Comparison of ENCODE assay signal across 8 mouse cellular contexts in genomic region chrX:151017897-151018296, GRCm38 (mm10). TPM values are rescaled to one million over a fixed set of nuclear protein-coding genes. Genes with fewer than 3 reads are reported as not detected.
A peak's percentile ranks its signal among the peaks of the same experiment; 100 is the strongest.
DNase-seq lines count a peak whose midpoint lies in the region; ATAC-seq lines count a peak whose summit lies in the region.

No protein-coding gene starts in this region.

- H3K4me1 ChIP-seq in heart, embryonic 14.5 days (ENCODE audit: control insufficient read depth in 2 of 2, insufficient read depth in 2 of 2, low read length in 2 of 2): peaks cover 0 to 4% of the 10 kb centered on the region in 2 experiments; a peak in 2 of 4 replicates
- peaks cover 9% of the 10 kb centered on the region for H3K4me1 ChIP-seq in embryonic facial prominence, embryonic 10.5 days
- H3K4me1 ChIP-seq in limb, embryonic 11.5 days (ENCODE audit: control insufficient read depth, insufficient read depth, low read length): no peaks in the 10 kb centered on the region
- 0 out of 2 replicates have a peak, but pooled peaks cover 4% of the 10 kb centered on the region for H3K4me1 ChIP-seq in stomach, embryonic 16.5 days (ENCODE audit: control insufficient read depth, insufficient read depth, low read length)

- H3K9ac ChIP-seq in heart, embryonic 14.5 days (ENCODE audit: low read length): peak overlapping the region; percentile 62
- peak overlapping the region; percentile 24; the same call in 1 of the 2 replicates for H3K9ac ChIP-seq in limb, embryonic 11.5 days (ENCODE audit: low read length)
- peak overlapping the region; percentile 60 for H3K9ac ChIP-seq in stomach, embryonic 16.5 days (ENCODE audit: low read length)

- 3% methylated on average over 3 of the region's 3 CpGs for WGBS in heart, embryonic 14.5 days
- WGBS in embryonic facial prominence, embryonic 10.5 days: 12% methylated on average over 3 of the region's 3 CpGs
- WGBS in limb, embryonic 11.5 days: 13% methylated on average over 3 of the region's 3 CpGs
- WGBS in stomach, embryonic 16.5 days: 12% methylated on average over 3 of the region's 3 CpGs

- peaks cover 10% of the 10 kb centered on the region; the same call in 1 of the 2 replicates for H3K36me3 ChIP-seq in heart, embryonic 14.5 days (ENCODE audit: control insufficient read depth, insufficient read depth, low read length)
- H3K36me3 ChIP-seq in embryonic facial prominence, embryonic 10.5 days (replicated peaks): peaks cover 17% of the 10 kb centered on the region
- H3K36me3 ChIP-seq in limb, embryonic 11.5 days (ENCODE audit: control insufficient read depth, insufficient read depth, low read length): no peaks in the 10 kb centered on the region
- H3K36me3 ChIP-seq in stomach, embryonic 16.5 days (ENCODE audit: control insufficient read depth, insufficient read depth, low read length): no peaks in the 10 kb centered on the region

- no peaks in the 10 kb centered on the region for H3K9me3 ChIP-seq in heart, embryonic 14.5 days (ENCODE audit: control insufficient read depth, low read length)
- no peaks in the 10 kb centered on the region for H3K9me3 ChIP-seq in embryonic facial prominence, embryonic 10.5 days
- H3K9me3 ChIP-seq in limb, embryonic 11.5 days (ENCODE audit: control insufficient read depth, low read length): no peaks in the 10 kb centered on the region
- no peaks in the 10 kb centered on the region for H3K9me3 ChIP-seq in stomach, embryonic 16.5 days (replicated peaks; ENCODE audit: control insufficient read depth, low read length)

- peak overlapping the region; percentile 75 to 88 for H3K27ac ChIP-seq in heart, embryonic 14.5 days (replicated peaks in 1 of 2; ENCODE audit: control insufficient read depth in 1 of 2, insufficient read depth in 1 of 2, low read depth in 2 of 2, low read length in 2 of 2)
- H3K27ac ChIP-seq in embryonic facial prominence, embryonic 10.5 days (replicated peaks): peak overlapping the region; percentile 86
- H3K27ac ChIP-seq in limb, embryonic 11.5 days (replicated peaks; ENCODE audit: low read depth, low read length): peak overlapping the region; percentile 75
- peak overlapping the region; percentile 52; the same call in 1 of the 2 replicates for H3K27ac ChIP-seq in stomach, embryonic 16.5 days (ENCODE audit: low read length)

- H3K4me2 ChIP-seq in heart, embryonic 14.5 days (ENCODE audit: low read length): peak overlapping the region; percentile 63
- H3K4me2 ChIP-seq in limb, embryonic 11.5 days (ENCODE audit: low read depth, severe bottlenecking): peak overlapping the region; percentile 38
- H3K4me2 ChIP-seq in stomach, embryonic 16.5 days (ENCODE audit: low read depth, low read length): peak overlapping the region; percentile 51

- intact Hi-C loops in heart, postnatal 14 days (cut with DNase I): loop anchor here (2.0 kb wide), 1 partner anchor 79 kb away; the partner anchor contains the start of gene Tsr2

- no peaks in the 10 kb centered on the region for H3K27me3 ChIP-seq in heart, embryonic 14.5 days (ENCODE audit: control insufficient read depth, insufficient read depth, low read length)
- peaks cover 28% of the 10 kb centered on the region for H3K27me3 ChIP-seq in embryonic facial prominence, embryonic 10.5 days (replicated peaks; ENCODE audit: low read depth, poor library complexity, severe bottlenecking)
- no peaks in the 10 kb centered on the region for H3K27me3 ChIP-seq in limb, embryonic 11.5 days (ENCODE audit: control insufficient read depth, insufficient read depth, low read length)
- H3K27me3 ChIP-seq in stomach, embryonic 16.5 days (ENCODE audit: control insufficient read depth, insufficient read depth, low read length): no peaks in the 10 kb centered on the region; the same call in 1 of the 2 replicates

- ATAC-seq in heart, embryonic 14.5 days (ENCODE audit: insufficient number of reproducible peaks, insufficient read depth, low FRiP score, low read depth): no peak
- no peak for ATAC-seq in limb, embryonic 11.5 days (ENCODE audit: insufficient number of reproducible peaks, low FRiP score, low TSS enrichment, low read depth)
- ATAC-seq in stomach, embryonic 16.5 days (ENCODE audit: insufficient read depth, low FRiP score): no peak

- peak overlapping the region; percentile 50 to 65 for H3K4me3 ChIP-seq in heart, embryonic 14.5 days (ENCODE audit: control insufficient read depth in 1 of 2, insufficient read depth in 1 of 2, low read depth in 1 of 2, low read length in 2 of 2)
- peak overlapping the region; percentile 61 for H3K4me3 ChIP-seq in embryonic facial prominence, embryonic 10.5 days
- H3K4me3 ChIP-seq in limb, embryonic 11.5 days (ENCODE audit: low read depth, low read length): peak overlapping the region; percentile 39
- H3K4me3 ChIP-seq in stomach, embryonic 16.5 days (replicated peaks; ENCODE audit: low read length): peak overlapping the region; percentile 54

- no peak for DNase-seq in heart, postnatal 14 days
- peak; percentile 46 for DNase-seq in ES-CJ7 (ENCODE audit: low read depth, low spot score)
- peak; percentile 9 for DNase-seq in embryonic facial prominence, embryonic 10.5 days (ENCODE audit: low spot score)
- no peak for DNase-seq in limb, embryonic 11.5 days (ENCODE audit: low spot score)
- no peak for DNase-seq in frontal cortex, postnatal 10 days (ENCODE audit: low spot score in 2 of 2)
- DNase-seq in urinary bladder, adult 2 months (ENCODE audit: low spot score): no peak

RNA-seq across cellular contexts. Expression of gene Gnl3l, which starts 0.8 kb away (rescaled TPM):
- polyA plus RNA-seq in heart, embryonic 14.5 days (2014; fragmentation: Nextera tagmentation; extraction: Ambion mirVana): 23.5 and 24.1 TPM in 2 replicates
- total RNA-seq in heart, postnatal 14 days (2021): 10 to 100 TPM; 33.8 to 38.0 TPM
- polyA plus RNA-seq in embryonic facial prominence, embryonic 10.5 days (2016; fragmentation: Nextera tagmentation; extraction: Ambion mirVana): 39.9 and 42.3 TPM in 2 replicates
- polyA plus RNA-seq in limb, embryonic 11.5 days (2014; fragmentation: Nextera tagmentation; extraction: Ambion mirVana): 29.0 and 32.8 TPM in 2 replicates
- polyA plus RNA-seq in stomach, embryonic 16.5 days (2015; fragmentation: Nextera tagmentation; extraction: Ambion mirVana): 25.2 and 26.7 TPM in 2 replicates
- 16.9 and 19.6 TPM in 2 replicates for polyA plus RNA-seq in urinary bladder, adult 2 months (2012; rRNA removed)

RNA-seq across cellular contexts. Expression of gene Fgd1, which starts 28.1 kb away (rescaled TPM):
- polyA plus RNA-seq in heart, embryonic 14.5 days (2014; fragmentation: Nextera tagmentation; extraction: Ambion mirVana): 7.4 and 8.0 TPM in 2 replicates
- 10 to 100 TPM; 10.5 to 12.2 TPM for total RNA-seq in heart, postnatal 14 days (2021)
- polyA plus RNA-seq in embryonic facial prominence, embryonic 10.5 days (2016; fragmentation: Nextera tagmentation; extraction: Ambion mirVana): 12.8 and 13.2 TPM in 2 replicates
- polyA plus RNA-seq in limb, embryonic 11.5 days (2014; fragmentation: Nextera tagmentation; extraction: Ambion mirVana): 13.5 and 18.0 TPM in 2 replicates
- polyA plus RNA-seq in stomach, embryonic 16.5 days (2015; fragmentation: Nextera tagmentation; extraction: Ambion mirVana): 5.5 and 6.7 TPM in 2 replicates
- 8.5 and 11.5 TPM in 2 replicates for polyA plus RNA-seq in urinary bladder, adult 2 months (2012; rRNA removed)

Comparison
In these comparisons a context has a peak if more than half of its experiments do, and no peak if none do; other contexts are left out.
1. DNase-seq: peak in ES-CJ7 (single experiment) and embryonic facial prominence, embryonic 10.5 days (single experiment); none in heart, postnatal 14 days (0 of 2), limb, embryonic 11.5 days (single experiment), frontal cortex, postnatal 10 days (0 of 2) and urinary bladder, adult 2 months (single experiment).
2. Peak in every context shown above with its lines, with median percentiles within 50 percentile points of each other: H3K27ac ChIP-seq, H3K4me2 ChIP-seq, H3K4me3 ChIP-seq and H3K9ac ChIP-seq.